Mouse (Mus musculus) liver, postnatal 0 days (tissue): ENCODE results near the gene Dnah10.

Experiments used
- CTCF ChIP-seq: sonication (generic); IDR thresholded peaks from 2 replicates; pipeline ENCODE4 v1.5.1; 2016; ENCODE audit warnings: antibody characterized with exemption, low read depth
- EP300 ChIP-seq: IDR thresholded peaks from 2 replicates; pipeline ENCODE4 v1.6.1; 2016; ENCODE audit warnings: antibody characterized with exemption, low read depth, mild to moderate bottlenecking

DNA sequence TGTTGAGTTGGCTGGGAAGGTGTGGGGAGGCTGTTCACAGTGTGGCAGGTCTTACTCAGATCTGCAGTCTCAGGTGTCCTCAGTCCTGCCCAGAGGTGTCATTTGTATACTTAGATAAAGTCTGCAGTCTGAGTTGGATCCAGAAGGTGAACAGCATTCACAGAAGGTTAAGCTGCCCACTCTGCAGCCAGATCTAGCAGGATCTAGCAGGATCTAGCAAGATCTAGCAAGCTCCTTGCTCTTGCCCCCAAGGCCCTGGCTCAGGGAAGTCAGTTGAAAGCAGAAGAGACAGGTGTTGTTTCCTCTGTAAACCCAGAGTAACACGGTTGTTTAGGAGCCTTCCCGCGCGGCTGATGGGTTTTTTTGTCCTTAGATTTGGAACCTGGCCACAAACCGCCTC, 11.1 kb upstream of the Dnah10 start:
- TF ChIP-seq CTCF (no peak), EP300 (no peak)
